Mouse (Mus musculus): ENCODE measurements around the gene Tcl1b3.

Gene Tcl1b3

DNA sequence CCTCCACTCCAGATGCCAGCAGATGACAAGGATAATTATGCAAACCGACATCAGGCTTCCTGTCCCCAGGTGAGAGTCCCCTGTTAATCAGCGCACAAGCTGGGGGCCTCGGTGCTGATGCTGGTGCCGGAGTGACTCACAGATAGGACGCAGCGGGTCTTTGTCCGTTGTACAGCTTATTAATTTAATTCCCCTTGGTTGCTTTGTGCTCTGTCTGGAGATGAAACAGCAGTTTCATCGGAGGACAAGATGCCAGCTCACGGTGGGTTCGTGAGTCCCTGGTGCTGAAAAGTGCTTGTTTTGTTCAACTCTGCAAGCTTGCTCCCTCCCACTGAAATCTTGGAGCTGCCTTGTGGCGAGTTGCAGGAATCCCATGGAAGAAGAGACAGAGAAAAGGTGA is 43.5 kb downstream of the Tcl1b3 start:
- no peak for DNase-seq (ENCODE audit: low read depth, low spot score)

DNA sequence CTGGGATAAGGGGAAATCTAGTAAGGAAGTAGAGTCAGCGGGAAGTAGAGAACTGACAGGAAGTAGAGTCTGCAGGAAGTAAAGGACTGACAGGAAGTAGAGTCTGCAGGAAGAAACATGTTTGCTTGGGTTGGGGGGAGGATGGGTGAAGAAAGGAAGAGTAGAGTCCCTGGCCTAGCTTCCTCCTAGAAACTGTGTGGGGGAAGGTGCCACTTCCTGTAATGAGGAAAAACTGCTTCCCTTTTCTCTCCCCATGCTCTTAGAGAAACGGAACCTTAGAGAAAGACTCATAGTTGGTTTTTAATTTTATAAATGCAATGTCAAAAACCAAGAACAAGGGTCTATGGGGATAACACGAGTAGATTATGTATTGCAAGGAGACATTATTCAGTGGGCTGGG is 44.2 kb downstream of the Tcl1b3 start:
- no peak for DNase-seq (ENCODE audit: low read depth, low spot score)

DNA sequence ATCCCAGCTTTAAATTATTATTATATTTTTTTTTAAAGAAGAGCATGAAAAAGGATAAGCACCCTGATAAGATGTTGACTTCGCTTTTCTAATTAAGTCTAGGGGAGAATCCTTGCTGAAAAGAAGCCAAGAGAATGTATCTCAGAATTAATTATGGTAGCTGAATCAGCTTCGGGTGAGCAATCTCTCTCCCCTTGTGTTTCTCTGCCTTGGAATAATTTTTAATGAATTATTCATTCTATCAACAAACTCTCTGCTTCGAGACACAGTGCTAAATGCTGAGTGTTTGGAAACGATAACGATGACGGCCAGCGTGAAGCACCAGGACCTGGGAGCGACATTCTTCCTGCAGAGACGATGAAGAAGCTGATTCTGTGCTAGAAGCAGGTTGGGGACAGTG is 48.2 kb downstream of the Tcl1b3 start:
- DNase-seq (ENCODE audit: low read depth, low spot score), result no peak

Measured in forelimb bud, embryonic 11.5 days (tissue).